Mouse (Mus musculus) testis, adult 2 months (tissue): ENCODE results near the gene Aebp2.

Source experiments
- CTCF ChIP-seq: fragments of 200-500 bp; IDR thresholded peaks from 2 replicates; pipeline ENCODE4 v1.5.1; 2012; ENCODE audit warnings: low read depth, mild to moderate bottlenecking, inconsistent platforms, low read length, moderate library complexity; ENCODE audit not compliant: control insufficient read depth, insufficient read depth, insufficient replicate concordance
- POLR2A ChIP-seq: fragments of 200-500 bp; IDR thresholded peaks from 2 replicates; pipeline ENCODE4 v1.6.1; 2012; ENCODE audit warnings: low read depth, mild to moderate bottlenecking, inconsistent platforms, low read length, moderate library complexity; ENCODE audit not compliant: control insufficient read depth

GRCm38 (mm10) chr6:140608666-140609065, 13.8 kb upstream of the Aebp2 start:
- TF ChIP-seq CTCF (no peak), POLR2A (no peak)
